ENCODE assay signal across 10 mouse cellular contexts in genomic region chr9:105048351-105048750, GRCm38 (mm10). TPM values are rescaled to one million over a fixed set of nuclear protein-coding genes. Genes with fewer than 3 reads are reported as not detected.
DNase-seq lines count a peak whose midpoint lies in the region.
"Had no signal": no experiment of that assay in that cellular context is flagged by ENCODE, and none has a peak within 500 bp of the region (broad histone marks: within the 10 kb centered on the region; RNA-seq: fewer than 3 reads in every experiment).

No protein-coding gene starts in this region.

- intact Hi-C loops in heart, postnatal 25 days (cut with DNase I): no loop called here
- intact Hi-C loops in left cerebral cortex, postnatal 4 days (cut with DNase I): no loop called here

- DNase-seq in heart, adult 11 months: peak; percentile 69
- DNase-seq in heart, postnatal 25 days (ENCODE audit: low spot score): no peak
- DNase-seq in layer of hippocampus, adult 11-12 months (ENCODE audit: low spot score): peak; percentile 67
- peak; percentile 77 for DNase-seq in left cerebral cortex, postnatal 4 days
- DNase-seq in right cerebral cortex, postnatal 36 days (ENCODE audit: low spot score in 2 of 2): peak; percentile 63 to 65
- DNase-seq in lung, postnatal 4 days: no peak
- no peak for DNase-seq in adrenal gland, postnatal 10 days
- DNase-seq in embryo, embryonic 10.5 days (ENCODE audit: low spot score): no peak
- DNase-seq: kidney, postnatal 25 days; lung, postnatal 36 days had no signal

RNA-seq across cellular contexts. Expression of gene Mrpl3, which starts 4.7 kb away (rescaled TPM):
- total RNA-seq in heart, postnatal 25 days (2021): 100 to 1,000 TPM; 159 to 168 TPM
- 10 to 100 TPM; 73.7 to 76.5 TPM for total RNA-seq in left cerebral cortex, postnatal 4 days (2021)
- total RNA-seq in adrenal gland, postnatal 10 days (2021): 100 to 1,000 TPM; 127 to 134 TPM

Comparison
In these comparisons a context has a peak if more than half of its experiments do, and no peak if none do; other contexts are left out.
1. DNase-seq: peak in heart, adult 11 months (single experiment), layer of hippocampus, adult 11-12 months (single experiment), left cerebral cortex, postnatal 4 days (single experiment) and right cerebral cortex, postnatal 36 days (2 of 2); none in heart, postnatal 25 days (single experiment), lung, postnatal 4 days (0 of 2), adrenal gland, postnatal 10 days (single experiment) and embryo, embryonic 10.5 days (single experiment).